Mouse (Mus musculus): ENCODE data around the gene Rgs7. TPM values are rescaled to one million over a fixed set of nuclear protein-coding genes. Genes with fewer than 3 reads are reported as not detected.

Rgs7 gene
- polyA plus RNA-seq, 2 experiments from 2014 or later: not detected

GRCm38 (mm10) chr1:175431356-175432053 lies 60.8 kb downstream of the Rgs7 start:
- ATAC-seq: no peak

GRCm38 (mm10) chr1:175427112-175427511 lies 65.2 kb downstream of the Rgs7 start:
- no peak for ATAC-seq

GRCm38 (mm10) chr1:175426393-175426792 lies 65.9 kb downstream of the Rgs7 start:
- no peak for ATAC-seq

- no peak for ATAC-seq
These were observed 71.4 kb downstream of the Rgs7 start for GRCm38 (mm10) chr1:175420883-175421282.

- ATAC-seq: no peak
These were observed 76.6 kb downstream of the Rgs7 start for GRCm38 (mm10) chr1:175415728-175416127.

GRCm38 (mm10) chr1:175410399-175410798 lies 81.9 kb downstream of the Rgs7 start:
- no peak for ATAC-seq

- ATAC-seq: no peak
These were observed 100.4 kb downstream of the Rgs7 start for GRCm38 (mm10) chr1:175391894-175392293.

- ATAC-seq: no peak
These were observed 103.0 kb downstream of the Rgs7 start for GRCm38 (mm10) chr1:175389250-175389649.

- no peak for ATAC-seq
These were observed 106.6 kb downstream of the Rgs7 start for GRCm38 (mm10) chr1:175385581-175386235.

- ATAC-seq: no peak
These were observed 119.7 kb downstream of the Rgs7 start for GRCm38 (mm10) chr1:175372571-175372970.

GRCm38 (mm10) chr1:175368062-175368461 lies 124.2 kb downstream of the Rgs7 start:
- ATAC-seq: no peak

- ATAC-seq: no peak
These were observed 128.7 kb downstream of the Rgs7 start for GRCm38 (mm10) chr1:175363606-175364005.

- ATAC-seq: no peak
These were observed 132.6 kb downstream of the Rgs7 start for GRCm38 (mm10) chr1:175359411-175360366.

- ATAC-seq: no peak
These were observed 139.4 kb downstream of the Rgs7 start for GRCm38 (mm10) chr1:175352921-175353320.

GRCm38 (mm10) chr1:175346162-175346561 lies 146.1 kb downstream of the Rgs7 start:
- ATAC-seq: no peak

GRCm38 (mm10) chr1:175336191-175336590 lies 156.1 kb downstream of the Rgs7 start:
- ATAC-seq: no peak

- ATAC-seq: no peak
These were observed 159.1 kb downstream of the Rgs7 start for GRCm38 (mm10) chr1:175333041-175333854.

GRCm38 (mm10) chr1:175329934-175330471 lies 162.3 kb downstream of the Rgs7 start:
- ATAC-seq: no peak

GRCm38 (mm10) chr1:175322781-175323180 lies 169.5 kb downstream of the Rgs7 start:
- no peak for ATAC-seq

- no peak for ATAC-seq
These were observed 173.1 kb downstream of the Rgs7 start for GRCm38 (mm10) chr1:175319205-175319604.

- no peak for ATAC-seq
These were observed 175.0 kb downstream of the Rgs7 start for GRCm38 (mm10) chr1:175317264-175317663.

- ATAC-seq: no peak
These were observed 184.7 kb downstream of the Rgs7 start for GRCm38 (mm10) chr1:175307604-175308003.
